Mouse (Mus musculus) Patski (cell line): Measurements from ENCODE around the gene Hemk1. TPM values are rescaled to one million over a fixed set of nuclear protein-coding genes. Genes with fewer than 3 reads are reported as not detected.

Source experiments
- ATAC-seq: fragments of 100-300 bp; one replicate; pipeline ENCODE4 v1.8.0; 2021
- CTCF ChIA-PET: fragments of 350-600 bp; sonication (Branson Sonifier 250); formaldehyde crosslinking; loops from one replicate; lab custom pipeline; 2022; ENCODE audit warnings: inconsistent platforms; lab: Charles Lee
- POLR2A ChIA-PET: fragments of 350-600 bp; sonication (Branson Sonifier 250); formaldehyde crosslinking; loops from one replicate; lab custom pipeline; 2022; ENCODE audit warnings: antibody characterized with exemption, inconsistent platforms; lab: Charles Lee
- DNase-seq: peaks from one replicate; pipeline ENCODE4 v3.0.0-alpha.2; 2011; ENCODE audit warnings: low read depth, low spot score
- H3K27me3 ChIP-seq: fragments of 371-371 bp; one replicate; pipeline ENCODE4 v1.5.1; 2021
- CTCF ChIP-seq: fragments of 100-300 bp; IDR thresholded peaks from one replicate; pipeline ENCODE4 v1.5.1; 2021
- in situ Hi-C: fragments of 300-500 bp; cut with MboI; formaldehyde crosslinking; loops from 3 replicates; pipeline ENCODE4 v1.11.1; 2018; ENCODE audit warnings: low pct_unique_long_range_greater_than_20kb, mixed read lengths
- polyA plus RNA-seq: library from polyadenylated mRNA; unstranded; gene quantifications from one replicate; pipeline ENCODE4 v1.2.3, GENCODE M21; 2021

The Hemk1 gene
- polyA plus RNA-seq, 1 experiment from 2014 or later, result 19.2 TPM

DNA sequence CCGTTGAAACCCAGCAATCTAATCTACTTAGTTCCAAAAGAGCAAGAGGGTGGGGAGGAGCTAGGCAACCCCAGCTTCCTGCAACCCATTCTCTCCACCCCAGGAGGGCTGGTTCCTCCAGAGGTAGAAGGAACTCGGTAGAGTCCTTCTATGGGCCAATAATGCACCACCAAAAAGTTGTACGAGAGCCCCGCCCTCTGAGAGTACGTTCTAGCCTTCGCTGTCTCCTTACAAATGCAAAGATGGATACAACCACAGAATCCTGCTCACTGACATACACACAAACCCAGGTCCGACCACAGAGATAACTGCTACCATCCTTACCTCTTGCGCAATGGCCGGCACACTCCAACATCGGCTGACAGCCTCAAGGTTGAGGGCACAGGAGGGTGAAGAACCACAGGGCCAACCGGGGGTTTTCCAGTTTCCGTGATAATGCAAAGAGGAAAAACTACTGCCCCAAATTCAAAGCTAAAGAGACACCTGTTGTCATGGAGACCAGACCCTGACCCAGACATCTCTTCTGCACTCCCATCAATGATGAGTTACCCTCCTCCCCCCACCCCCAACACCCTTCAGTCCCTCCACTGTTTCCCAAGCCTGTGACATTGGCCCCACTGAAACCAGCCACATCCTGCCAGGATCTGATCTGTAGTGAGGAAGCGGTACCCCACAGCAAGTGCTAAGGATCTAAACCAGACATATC lies 57.7 kb downstream of the Hemk1 start:
- H3K27me3 ChIP-seq, result no peaks in the 10 kb centered on the region
- ChIA-PET POLR2A (no interaction called here), CTCF (no interaction called here)
- no peak for DNase-seq
- in situ Hi-C loops, result no loop called here
- no peak for TF ChIP-seq CTCF
- ATAC-seq, result no peak

- DNase-seq (no peak), ATAC-seq (no peak)
- POLR2A ChIA-PET, result no interaction called here
- CTCF ChIA-PET, result no interaction called here
- in situ Hi-C loops, result no loop called here
- TF ChIP-seq CTCF, result no peak
- H3K27me3 ChIP-seq, result no peaks in the 10 kb centered on the region
Measured at GRCm38 (mm10) chr9:107279378-107280321, 58.5 kb downstream of the Hemk1 start.

GRCm38 (mm10) chr9:107278527-107279377 lies 59.4 kb downstream of the Hemk1 start:
- ChIA-PET CTCF (interaction anchor here (0.8 to 1.6 kb wide), 6 partner anchors 10 to 114 kb away, joined by 3 to 5 read pairs (median 4); partner anchors contain the start of genes Cish and Mapkapk3), POLR2A (interaction anchor here (0.6 to 0.7 kb wide), 2 partner anchors 15 to 688 kb away, joined by 3 read pairs; no protein-coding TSS in a partner anchor)
- no peak for TF ChIP-seq CTCF
- in situ Hi-C loops, result no loop called here
- DNase-seq (peak; percentile 92), ATAC-seq (peak; percentile 95)
- H3K27me3 ChIP-seq, result no peaks in the 10 kb centered on the region

- no peaks in the 10 kb centered on the region for H3K27me3 ChIP-seq
- ChIA-PET CTCF (interaction anchor here (0.8 to 1.6 kb wide), 6 partner anchors 11 to 113 kb away, joined by 3 to 5 read pairs (median 4); partner anchors contain the start of genes Cish and Mapkapk3), POLR2A (interaction anchor here (0.6 to 0.7 kb wide), 2 partner anchors 15 to 688 kb away, joined by 3 read pairs; no protein-coding TSS in a partner anchor)
- in situ Hi-C loops, result no loop called here
- ATAC-seq (no peak), DNase-seq (no peak)
- no peak for TF ChIP-seq CTCF
Measured at GRCm38 (mm10) chr9:107278126-107278525, 60.0 kb downstream of the Hemk1 start.

DNA sequence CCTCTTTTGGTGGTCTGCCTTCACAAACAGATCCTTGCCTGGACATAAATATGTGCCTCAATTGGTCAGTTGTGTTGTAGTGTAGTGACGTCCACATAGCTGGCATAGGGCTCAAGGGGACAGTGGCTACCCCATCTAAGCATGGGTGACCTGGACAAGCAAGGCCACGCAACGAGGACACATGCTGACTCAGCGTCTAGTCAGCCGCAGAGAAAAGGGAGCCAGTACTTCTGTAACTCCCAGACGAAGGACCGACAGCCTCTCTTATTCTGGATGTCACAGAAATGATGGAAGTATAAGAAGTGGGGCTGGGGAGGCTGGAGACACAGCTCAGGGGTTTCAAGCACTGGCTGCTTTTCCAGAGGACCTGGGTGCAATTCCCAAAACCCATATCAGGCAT lies 60.5 kb downstream of the Hemk1 start:
- ChIA-PET POLR2A (interaction anchor here (0.6 kb wide), 1 partner anchor 687 kb away, joined by 3 read pairs; no protein-coding TSS in a partner anchor), CTCF (interaction anchor here (0.8 to 1.6 kb wide), 5 partner anchors 11 to 18 kb away, joined by 3 to 5 read pairs (median 4); partner anchors contain the start of genes Cish and Mapkapk3)
- ATAC-seq (no peak), DNase-seq (no peak)
- in situ Hi-C loops, result no loop called here
- no peaks in the 10 kb centered on the region for H3K27me3 ChIP-seq
- TF ChIP-seq CTCF, result no peak

Other genes starting within 250 kb of the Hemk1 start
- gene Dock3, start 106.4 kb downstream of the Hemk1 start, polyA plus RNA-seq, result 0.19 TPM
- 14.5 TPM for gene Mapkapk3, start 48.5 kb downstream of the Hemk1 start, polyA plus RNA-seq
- 119 TPM for gene Cish, start 42.3 kb downstream of the Hemk1 start, polyA plus RNA-seq
- 1.2 TPM for gene 6430571L13Rik, start 2.3 kb upstream of the Hemk1 start, polyA plus RNA-seq
- 0.01 TPM for gene Cacna2d2, start 61.3 kb upstream of the Hemk1 start, polyA plus RNA-seq
- 41.1 TPM for gene Tmem115, start 195.6 kb upstream of the Hemk1 start, polyA plus RNA-seq
- gene Cyb561d2, start 203.8 kb upstream of the Hemk1 start, polyA plus RNA-seq, result 26.2 TPM
- gene Nprl2, start 203.9 kb upstream of the Hemk1 start, polyA plus RNA-seq, result 32.0 TPM
- gene Zmynd10, start 208.9 kb upstream of the Hemk1 start, polyA plus RNA-seq, result 7.3 TPM
- gene Rassf1, start 213.2 kb upstream of the Hemk1 start, polyA plus RNA-seq, result 51.8 TPM
- gene Tusc2, start 224.9 kb upstream of the Hemk1 start, polyA plus RNA-seq, result 30.1 TPM
- 34.4 TPM for gene Hyal2, start 229.6 kb upstream of the Hemk1 start, polyA plus RNA-seq
- 1.2 TPM for gene Hyal1, start 238.6 kb upstream of the Hemk1 start, polyA plus RNA-seq
- 11.3 TPM for gene Naa80, start 240.5 kb upstream of the Hemk1 start, polyA plus RNA-seq
- 1.1 TPM for gene Hyal3, start 242.5 kb upstream of the Hemk1 start, polyA plus RNA-seq
- gene Ifrd2, start 249.3 kb upstream of the Hemk1 start, polyA plus RNA-seq, result 19.1 TPM